Mouse (Mus musculus): ENCODE data around the gene Anp32a.

DNA sequence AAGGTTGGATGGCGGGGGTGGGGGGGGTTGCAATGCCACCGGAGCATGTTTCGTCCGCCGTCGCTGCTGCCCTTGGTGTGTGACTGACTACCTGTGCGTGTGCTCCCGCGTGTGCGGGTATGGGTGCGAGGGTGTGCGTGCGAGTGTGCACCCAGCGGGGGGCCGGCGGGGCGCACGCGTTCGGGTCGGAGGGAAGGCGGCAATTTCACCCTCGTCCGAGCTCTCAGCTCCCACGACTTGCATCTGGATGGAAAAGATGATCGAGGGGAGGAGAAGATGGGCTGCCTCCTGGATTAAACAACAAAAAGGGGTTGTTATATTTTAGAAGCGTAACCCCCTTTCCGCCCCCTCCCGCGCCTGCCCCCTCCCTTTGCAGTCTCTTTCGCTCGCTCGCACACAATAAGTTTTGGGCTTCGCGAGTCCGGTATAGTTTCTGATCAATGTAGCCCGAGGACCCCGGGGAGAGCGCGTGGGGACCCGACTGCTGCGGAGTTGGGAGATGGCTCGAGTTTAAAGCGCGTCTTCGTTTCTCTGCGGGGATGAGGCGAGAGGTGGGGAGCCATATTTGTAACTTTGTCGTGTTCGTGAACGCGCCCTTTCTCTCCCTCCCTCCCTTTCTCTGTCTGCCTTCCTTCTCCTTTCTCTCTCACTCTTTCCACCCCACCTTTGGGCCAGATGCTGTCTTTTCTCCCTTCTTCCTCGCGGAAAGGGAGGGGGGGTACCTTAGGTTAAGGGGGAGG is 778 bp downstream of the Anp32a start:
- no peak for TF ChIP-seq CTCF (IDR thresholded peaks at IDR 0.05; ENCODE audit: insufficient read depth, low read length)
- 0 out of 2 replicates have a peak, but pooled peaks have one; percentile 6 for TF ChIP-seq POLR2A (IDR thresholded peaks at IDR 0.05; ENCODE audit: borderline replicate concordance, extremely low read depth, low read depth, low read length)
